Mouse (Mus musculus) gastrocnemius, postnatal 14 days (tissue): ENCODE data around the gene Epdr1. TPM values are rescaled to one million over a fixed set of nuclear protein-coding genes. Genes with fewer than 3 reads are reported as not detected.
"Not testable (repeated sequence)": the region's sequence is repeated elsewhere in the genome, so short reads cannot be mapped to it uniquely, and the experiment has no call there.

ENCODE experiments used
- DNase-seq: peaks from one replicate; pipeline ENCODE4 v3.0.0; 2021; ENCODE audit warnings: mixed read lengths
- intact Hi-C: fragments of 180-260 bp; cut with DNase I; formaldehyde crosslinking; loops from one replicate; pipeline ENCODE4 v1.15.1; 2025; ENCODE audit warnings: low total_unique reads
- total RNA-seq, 2 experiments: library from RNA; stranded (reverse); gene quantifications; 2 replicates each; pipeline ENCODE4 v1.2.3; 2021

The Epdr1 gene
- total RNA-seq, 2 experiments from 2014 or later: 69.7 to 70.8 TPM

GRCm38 (mm10) chr13:19612963-19613362 lies 6.8 kb downstream of the Epdr1 start:
- intact Hi-C loops: no loop called here
- DNase-seq: no peak

DNA sequence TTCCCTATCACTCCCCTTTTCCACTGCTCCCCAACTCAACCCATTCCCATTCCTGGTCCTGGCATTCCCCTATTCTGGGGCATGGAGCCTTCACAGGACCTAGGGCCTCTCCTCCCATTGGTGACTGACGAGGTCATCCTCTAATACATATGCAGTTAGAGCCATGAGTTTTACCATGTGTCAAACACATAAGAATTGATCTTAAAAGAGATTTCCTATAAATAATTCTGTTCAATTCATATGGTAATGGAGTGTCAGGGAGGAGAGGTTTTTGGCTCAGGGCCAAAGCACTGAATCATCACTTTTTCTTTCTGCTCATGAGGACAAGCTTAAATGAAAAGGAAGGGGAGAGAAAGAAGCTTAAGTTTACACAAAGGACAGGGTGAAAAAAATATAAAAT lies 7.4 kb downstream of the Epdr1 start:
- intact Hi-C loops: no loop called here
- DNase-seq: no peak

GRCm38 (mm10) chr13:19608120-19608519 lies 11.6 kb downstream of the Epdr1 start:
- intact Hi-C loops: no loop called here
- no peak for DNase-seq

GRCm38 (mm10) chr13:19604916-19605315 lies 14.8 kb downstream of the Epdr1 start:
- DNase-seq: no peak
- intact Hi-C loops: no loop called here

GRCm38 (mm10) chr13:19603719-19604118 lies 16.0 kb downstream of the Epdr1 start:
- DNase-seq: no peak
- intact Hi-C loops: no loop called here

- intact Hi-C loops: no loop called here
- DNase-seq: no peak
Observed at GRCm38 (mm10) chr13:19602531-19602930, 17.2 kb downstream of the Epdr1 start.

GRCm38 (mm10) chr13:19599242-19599641 lies 20.5 kb downstream of the Epdr1 start:
- intact Hi-C loops: no loop called here

GRCm38 (mm10) chr13:19595141-19595540 lies 24.6 kb downstream of the Epdr1 start:
- DNase-seq: no peak
- intact Hi-C loops: no loop called here

More at GRCm38 (mm10) chr13:19599242-19599641, 20.5 kb downstream of the Epdr1 start:
- DNase-seq: no peak

- intact Hi-C loops: no loop called here
- DNase-seq: no peak
Observed at GRCm38 (mm10) chr13:19590996-19591759, 28.5 kb downstream of the Epdr1 start.

- intact Hi-C loops: no loop called here
- DNase-seq: no peak
Observed at GRCm38 (mm10) chr13:19575947-19576346, 43.8 kb downstream of the Epdr1 start.

DNA sequence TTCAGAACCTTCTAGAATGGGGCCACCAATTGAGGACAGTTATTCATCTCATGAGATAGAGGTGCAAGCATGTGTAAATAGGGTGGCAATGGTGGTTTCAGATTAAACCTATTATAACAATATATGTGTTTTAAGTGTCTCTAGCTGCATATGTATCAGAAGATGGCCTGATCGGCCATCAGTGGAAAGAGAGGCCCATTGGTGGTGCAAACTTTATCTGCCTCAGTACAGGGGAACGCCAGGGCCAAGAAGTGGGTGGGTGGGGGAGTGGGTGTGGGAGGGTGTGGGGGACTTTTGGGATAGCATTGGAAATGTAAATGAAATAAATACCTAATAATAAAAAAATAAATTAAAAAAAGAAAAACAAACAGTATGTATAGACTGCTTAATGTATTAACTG lies 45.0 kb downstream of the Epdr1 start:
- intact Hi-C loops: not testable (repeated sequence)

GRCm38 (mm10) chr13:19570166-19570565 lies 49.6 kb downstream of the Epdr1 start:
- DNase-seq, intact Hi-C loops: not testable (repeated sequence)

More for the DNA sequence above, 45.0 kb downstream of the Epdr1 start:
- DNase-seq: not testable (repeated sequence)

GRCm38 (mm10) chr13:19562510-19562909 lies 57.2 kb downstream of the Epdr1 start:
- intact Hi-C loops: no loop called here
- no peak for DNase-seq

GRCm38 (mm10) chr13:19555391-19555790 lies 64.3 kb downstream of the Epdr1 start:
- DNase-seq: no peak
- intact Hi-C loops: no loop called here

Other genes with a start within 250 kb of the Epdr1 start
- gene Stard3nl, start 224.1 kb downstream of the Epdr1 start, total RNA-seq: 10 to 100 TPM in 1 of 2 experiments, 1 to 10 TPM in 1; 8.0 to 10.9 TPM
- gene Sfrp4, start 3.2 kb upstream of the Epdr1 start, total RNA-seq: 10 to 100 TPM in 1 of 2 experiments, 1 to 10 TPM in 1; 6.4 to 13.8 TPM
- gene Nme8, start 77.9 kb upstream of the Epdr1 start, total RNA-seq: not detected
- gene Gpr141, start 204.3 kb upstream of the Epdr1 start, total RNA-seq: not detected